Mouse (Mus musculus) heart, embryonic 11.5 days (tissue): ENCODE data around the gene Akr1cl. TPM values are rescaled to one million over a fixed set of nuclear protein-coding genes. Genes with fewer than 3 reads are reported as not detected.

Experiments used
- ATAC-seq: fragments of 200-750 bp; cut with Nextera tagmentation; replicated peaks from 2 replicates; pipeline ENCODE4 v1.8.0; 2017; ENCODE audit warnings: moderate library complexity; ENCODE audit not compliant: insufficient number of reproducible peaks, low FRiP score, low TSS enrichment
- H3K27ac ChIP-seq: fragments of 300-500 bp; sonication (generic); 2 replicates; pipeline ENCODE4 v1.5.1; 2014; ENCODE audit warnings: mild to moderate bottlenecking, low read depth, low read length
- H3K27me3 ChIP-seq: fragments of 300-500 bp; sonication (generic); 2 replicates; pipeline ENCODE4 v1.6.1; 2014; ENCODE audit warnings: mild to moderate bottlenecking, low read length, mixed read lengths; ENCODE audit not compliant: control insufficient read depth, insufficient read depth
- H3K36me3 ChIP-seq: fragments of 300-500 bp; sonication (generic); 2 replicates; pipeline ENCODE4 v1.6.1; 2014; ENCODE audit warnings: mild to moderate bottlenecking, low read length, moderate library complexity, mixed read lengths; ENCODE audit not compliant: control insufficient read depth, insufficient read depth
- H3K4me1 ChIP-seq: fragments of 300-500 bp; sonication (generic); 2 replicates; pipeline ENCODE4 v1.6.1; 2014; ENCODE audit warnings: low read length; ENCODE audit not compliant: control insufficient read depth, insufficient read depth
- H3K4me2 ChIP-seq: fragments of 300-500 bp; sonication (generic); 2 replicates; pipeline ENCODE4 v1.6.1; 2014; ENCODE audit warnings: mild to moderate bottlenecking, moderate library complexity
- H3K4me3 ChIP-seq: fragments of 300-500 bp; sonication (generic); 2 replicates; pipeline ENCODE4 v1.5.1; 2014; ENCODE audit warnings: low read depth, low read length
- H3K9ac ChIP-seq: fragments of 300-500 bp; sonication (generic); 2 replicates; pipeline ENCODE4 v1.6.1; 2014; ENCODE audit warnings: mild to moderate bottlenecking, low read depth, low read length, moderate library complexity
- H3K9me3 ChIP-seq: fragments of 300-500 bp; sonication (generic); replicated peaks from 2 replicates; pipeline ENCODE4 v1.6.1; 2016; ENCODE audit warnings: low read length; ENCODE audit not compliant: control insufficient read depth
- WGBS: fragments of 180-500 bp; shearing (Covaris S2); extraction: QIAGEN DNeasy Blood & Tissue Kit; methylation state at CpG from one replicate; pipeline ENCODE4 v1.1.7; 2014; ENCODE audit not compliant: insufficient replicate concordance; 5-methylcytosine and 5-hydroxymethylcytosine counted together
- polyA plus RNA-seq: library from polyadenylated mRNA; unstranded; fragments of >200 nt; fragmentation: Nextera tagmentation; extraction: Ambion mirVana; gene quantifications from 2 replicates; pipeline ENCODE4 v1.2.1, GENCODE M21; 2014

The Akr1cl gene
- 1.9 and 2.0 TPM in 2 replicates for polyA plus RNA-seq

DNA sequence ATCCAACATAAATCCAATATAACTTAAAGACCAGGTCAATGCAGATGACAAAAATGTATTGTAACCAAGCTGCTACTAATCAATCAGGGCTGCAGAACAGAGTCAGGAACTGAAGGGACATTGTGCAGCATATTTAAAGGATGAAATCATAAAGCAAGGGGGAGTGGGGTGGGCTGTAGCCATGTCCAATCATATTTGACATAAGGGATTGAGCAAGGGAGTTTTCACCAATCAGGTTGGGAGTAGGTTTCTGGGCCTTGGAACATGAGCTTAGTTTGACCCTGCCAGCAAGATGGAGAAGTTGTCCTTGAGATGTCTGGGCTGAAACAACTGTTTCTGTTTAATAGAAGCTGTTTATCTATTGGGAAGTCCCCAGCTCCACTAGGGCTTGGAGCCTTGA lies at the start of gene Akr1cl:
TSS of gene Akr1cl (minus strand) at position 119 of the 400 bp plus-strand sequence.
- no peaks in the 10 kb centered on the region for H3K27me3 ChIP-seq
- H3K4me3 ChIP-seq: no peak within 1 kb of the TSS
- H3K27ac ChIP-seq: no peak within 1 kb of the TSS
- no peak within 1 kb of the TSS for H3K4me2 ChIP-seq
- no peaks in the 10 kb centered on the region for H3K9me3 ChIP-seq
- no peaks in the 10 kb centered on the region for H3K4me1 ChIP-seq
- H3K36me3 ChIP-seq: no peaks in the 10 kb centered on the region
- H3K9ac ChIP-seq: no peak within 1 kb of the TSS
- no peak for ATAC-seq

DNA sequence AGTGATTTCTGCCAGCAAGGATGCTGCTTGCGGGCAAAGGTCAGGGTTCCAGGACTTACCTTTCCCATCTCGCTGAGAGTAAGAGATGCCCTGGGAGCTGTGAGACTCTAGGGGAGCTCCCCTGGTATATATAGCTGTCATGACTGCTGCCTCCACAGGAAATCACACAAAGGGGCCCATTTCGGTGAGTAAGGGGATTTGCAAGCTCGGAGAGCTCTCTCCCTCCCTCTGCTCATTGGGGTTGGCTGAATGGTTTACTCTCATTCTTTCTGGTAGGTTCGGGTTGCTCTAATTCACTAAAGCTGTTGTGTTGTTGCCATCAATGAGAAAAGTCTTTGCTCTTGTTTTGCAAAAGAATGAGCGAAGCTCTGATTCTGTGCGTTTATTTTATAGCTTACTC lies 49.6 kb upstream of the Akr1cl start, which contains the start of gene Crygb:
TSS of gene Crygb (minus strand) at position 101 of the 400 bp plus-strand sequence.
- WGBS: 39% methylated on average over 7 of the region's 7 CpGs
- ATAC-seq: no peak

DNA sequence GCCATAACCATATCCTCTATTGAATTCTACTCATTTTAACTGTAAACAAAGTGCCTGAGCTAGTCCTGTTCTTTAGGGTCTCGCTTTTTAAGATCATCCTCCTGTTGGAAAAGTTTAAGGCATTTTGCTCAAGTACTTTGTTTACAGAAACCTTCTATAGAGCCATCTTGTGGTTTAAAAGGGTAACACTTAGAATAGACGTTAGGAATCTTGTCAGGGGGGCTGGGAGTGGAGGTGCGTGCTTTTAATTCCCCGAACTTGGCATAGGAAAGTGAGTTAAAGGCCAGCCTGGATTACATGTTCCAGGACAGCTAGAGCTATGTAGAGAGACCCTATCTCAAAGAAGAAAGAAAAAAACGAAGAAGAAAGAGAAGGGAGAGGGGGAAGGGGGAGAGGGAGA lies 43.0 kb upstream of the Akr1cl start:
- Histone ChIP-seq H3K27ac (no peak overlapping the region), H3K4me1 (no peaks in the 10 kb centered on the region), H3K36me3 (no peaks in the 10 kb centered on the region), H3K27me3 (no peaks in the 10 kb centered on the region), H3K9ac (no peak overlapping the region), H3K9me3 (0 out of 2 replicates have a peak, but pooled peaks cover 2% of the 10 kb centered on the region), H3K4me3 (no peak overlapping the region), H3K4me2 (no peak overlapping the region)
- no peak for ATAC-seq
- WGBS: 15% methylated on average over 5 of the region's 5 CpGs

More for the DNA sequence above, 49.6 kb upstream of the Akr1cl start, which contains the start of gene Crygb:
- no peaks in the 10 kb centered on the region for H3K27me3 ChIP-seq
- H3K36me3 ChIP-seq: no peaks in the 10 kb centered on the region
- H3K27ac ChIP-seq: no peak within 1 kb of the TSS
- no peak within 1 kb of the TSS for H3K4me3 ChIP-seq
- 0 out of 2 replicates have a peak, but pooled peaks cover 2% of the 10 kb centered on the region for H3K9me3 ChIP-seq
- H3K4me1 ChIP-seq: no peaks in the 10 kb centered on the region
- H3K4me2 ChIP-seq: peak within 1 kb of the TSS; percentile 11; the same call in 1 of the 2 replicates
- no peak within 1 kb of the TSS for H3K9ac ChIP-seq

DNA sequence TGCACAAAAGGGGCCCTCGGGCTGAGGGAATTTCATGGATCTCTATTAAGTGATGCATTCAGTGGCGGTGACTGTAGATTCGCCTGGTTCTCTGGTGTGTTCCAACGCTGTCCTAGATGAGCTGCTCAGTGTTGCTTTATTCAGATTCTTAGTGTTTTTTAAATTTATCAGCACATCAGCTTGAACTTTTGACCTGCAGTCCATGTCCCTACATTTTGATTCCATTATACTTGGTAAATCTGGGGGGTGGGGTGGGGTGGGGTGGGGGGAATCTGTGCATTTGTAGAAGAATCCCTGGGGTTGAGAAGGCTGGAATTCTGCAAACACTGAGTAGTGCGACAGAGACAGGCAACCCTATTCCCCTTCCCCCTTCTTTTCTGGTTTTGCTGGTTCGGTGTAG lies 41.0 kb upstream of the Akr1cl start, which contains the start of gene Crygc:
TSS of gene Crygc (minus strand) at position 101 of the 400 bp plus-strand sequence.
- H3K9ac ChIP-seq: no peak within 1 kb of the TSS
- no peak for ATAC-seq
- H3K4me2 ChIP-seq: no peak within 1 kb of the TSS
- 58% methylated on average over 6 of the region's 6 CpGs for WGBS
- no peaks in the 10 kb centered on the region for H3K4me1 ChIP-seq
- no peaks in the 10 kb centered on the region for H3K27me3 ChIP-seq
- H3K4me3 ChIP-seq: no peak within 1 kb of the TSS
- no peaks in the 10 kb centered on the region for H3K36me3 ChIP-seq
- H3K9me3 ChIP-seq: 0 out of 2 replicates have a peak, but pooled peaks cover 2% of the 10 kb centered on the region
- no peak within 1 kb of the TSS for H3K27ac ChIP-seq

DNA sequence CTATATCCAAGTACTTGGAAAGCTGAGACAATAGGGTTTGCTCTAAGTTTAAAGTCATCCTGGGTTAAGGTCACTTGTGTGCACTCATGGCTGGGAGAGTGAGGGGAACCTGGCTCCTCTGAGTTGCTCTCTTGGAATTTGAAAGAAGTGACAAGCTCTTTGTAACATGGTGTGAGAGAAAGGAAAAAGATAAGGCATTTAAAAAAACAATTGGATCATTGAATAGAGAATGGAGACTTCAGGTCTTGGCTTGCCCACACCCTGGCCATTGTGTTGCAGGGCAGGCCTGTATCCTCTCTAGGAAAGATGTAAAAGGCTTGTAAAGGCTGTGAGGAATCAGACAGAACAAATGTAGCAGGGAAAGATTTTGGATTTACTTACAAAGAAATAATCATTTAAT lies 35.3 kb upstream of the Akr1cl start:
- Histone ChIP-seq H3K4me3 (no peak overlapping the region), H3K27me3 (no peaks in the 10 kb centered on the region), H3K9ac (no peak overlapping the region), H3K27ac (no peak overlapping the region), H3K4me1 (no peaks in the 10 kb centered on the region), H3K9me3 (no peaks in the 10 kb centered on the region), H3K36me3 (no peaks in the 10 kb centered on the region), H3K4me2 (no peak overlapping the region)
- ATAC-seq: no peak

DNA sequence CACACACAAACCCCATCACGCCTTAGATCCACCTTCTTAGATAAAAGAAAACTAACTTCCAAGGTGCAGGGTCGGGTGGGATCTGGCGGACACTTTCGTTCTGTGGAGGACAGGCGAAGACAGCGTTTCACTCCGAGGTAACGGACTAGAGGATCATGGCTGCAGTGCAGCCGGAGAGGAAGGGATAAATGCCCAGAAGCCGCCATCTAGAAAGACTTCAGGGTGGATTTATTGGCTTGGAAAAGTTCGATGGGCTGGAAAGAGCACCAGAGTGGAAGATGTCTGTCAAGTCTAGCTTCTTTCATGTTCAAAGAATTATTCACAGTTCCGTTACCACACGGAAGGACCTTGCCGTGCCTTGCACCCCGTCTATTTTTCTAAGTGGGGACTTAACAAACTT lies 31.6 kb upstream of the Akr1cl start:
- 86% methylated on average over 15 of the region's 15 CpGs for WGBS
- no peak overlapping the region for H3K9ac ChIP-seq

DNA sequence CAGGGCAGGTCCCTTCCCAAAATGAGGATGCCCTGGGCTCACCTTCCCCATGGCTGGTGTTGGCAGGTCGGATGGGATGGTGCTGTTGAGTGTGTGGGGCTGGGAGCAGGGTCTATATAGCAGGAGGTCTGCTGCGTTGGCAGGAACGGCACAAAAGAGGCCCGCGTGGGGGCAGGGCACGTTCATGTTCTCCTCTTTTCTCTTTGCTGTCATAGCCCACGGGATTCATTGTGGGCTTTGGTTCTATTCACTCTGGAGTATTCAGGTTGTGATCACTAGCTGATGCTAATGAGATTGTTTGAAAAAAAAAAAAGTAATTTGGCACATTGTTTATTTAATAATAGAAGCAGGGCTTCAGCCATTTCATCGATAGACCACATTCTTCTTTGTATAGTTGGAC lies 30.8 kb upstream of the Akr1cl start, which contains the start of gene Crygd:
TSS of gene Crygd (minus strand) at position 101 of the 400 bp plus-strand sequence.
- WGBS: 82% methylated on average over 8 of the region's 8 CpGs
- no peak within 1 kb of the TSS for H3K4me2 ChIP-seq
- no peaks in the 10 kb centered on the region for H3K4me1 ChIP-seq
- H3K27ac ChIP-seq: no peak within 1 kb of the TSS
- no peak within 1 kb of the TSS for H3K9ac ChIP-seq
- H3K9me3 ChIP-seq: no peaks in the 10 kb centered on the region
- H3K36me3 ChIP-seq: no peaks in the 10 kb centered on the region
- ATAC-seq: no peak
- no peaks in the 10 kb centered on the region for H3K27me3 ChIP-seq
- H3K4me3 ChIP-seq: no peak within 1 kb of the TSS

More for the DNA sequence above, 31.6 kb upstream of the Akr1cl start:
- Histone ChIP-seq H3K4me1 (no peaks in the 10 kb centered on the region), H3K4me3 (no peak overlapping the region), H3K27me3 (no peaks in the 10 kb centered on the region), H3K36me3 (no peaks in the 10 kb centered on the region), H3K4me2 (no peak overlapping the region), H3K27ac (no peak overlapping the region), H3K9me3 (no peaks in the 10 kb centered on the region)
- no peak for ATAC-seq

DNA sequence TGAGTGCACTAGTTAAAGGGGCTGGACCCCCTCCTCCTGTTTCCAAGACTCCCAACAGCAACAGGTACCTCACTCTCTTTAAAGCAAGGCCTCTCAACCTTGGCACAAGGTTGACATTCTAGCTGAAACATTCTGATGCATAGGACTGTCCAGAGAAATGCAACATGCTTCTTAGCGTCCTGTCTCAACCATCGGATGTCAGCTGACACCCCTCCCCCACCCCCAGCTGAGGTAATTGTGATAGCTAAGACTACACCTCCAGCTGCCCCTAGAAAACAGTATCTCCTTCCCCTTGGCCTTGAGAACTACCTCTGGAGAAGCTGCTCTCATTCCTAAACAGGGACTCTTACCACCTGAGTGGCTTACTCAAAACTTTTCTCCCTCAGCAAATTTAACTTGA lies 19.6 kb upstream of the Akr1cl start:
- no peak overlapping the region for H3K27ac ChIP-seq
- H3K4me2 ChIP-seq: no peak overlapping the region
- WGBS: 16% methylated on average over 2 of the region's 2 CpGs
- no peaks in the 10 kb centered on the region for H3K36me3 ChIP-seq
- H3K9me3 ChIP-seq: no peaks in the 10 kb centered on the region
- no peak for ATAC-seq
- H3K4me3 ChIP-seq: no peak overlapping the region
- H3K9ac ChIP-seq: no peak overlapping the region
- H3K27me3 ChIP-seq: no peaks in the 10 kb centered on the region
- H3K4me1 ChIP-seq: 0 out of 2 replicates have a peak, but pooled peaks cover 7% of the 10 kb centered on the region

DNA sequence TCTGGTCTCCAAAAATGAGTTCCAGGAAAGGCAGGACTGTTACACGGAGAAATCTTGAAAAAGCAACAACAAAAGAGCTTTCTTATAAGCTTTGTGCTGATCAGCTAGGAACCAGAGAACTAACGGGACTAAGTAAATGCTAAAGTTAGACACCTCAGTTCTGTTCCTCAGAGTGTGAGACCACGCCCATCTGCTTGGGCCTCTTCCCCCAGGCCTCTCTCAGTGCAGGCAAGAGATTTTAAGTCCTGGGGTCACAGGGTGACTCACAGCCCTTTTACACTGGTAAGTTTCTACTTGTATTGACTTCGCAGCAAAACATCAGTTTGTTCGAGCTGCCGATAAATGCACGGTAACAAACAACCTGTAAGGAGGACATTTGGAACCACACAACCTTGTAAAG lies 19.1 kb upstream of the Akr1cl start:
- H3K4me1 ChIP-seq: 0 out of 2 replicates have a peak, but pooled peaks cover 7% of the 10 kb centered on the region
- ATAC-seq: no peak
- no peak overlapping the region for H3K4me2 ChIP-seq
- no peaks in the 10 kb centered on the region for H3K27me3 ChIP-seq
- H3K36me3 ChIP-seq: no peaks in the 10 kb centered on the region
- no peak overlapping the region for H3K27ac ChIP-seq
- H3K4me3 ChIP-seq: no peak overlapping the region
- no peaks in the 10 kb centered on the region for H3K9me3 ChIP-seq
- H3K9ac ChIP-seq: no peak overlapping the region
- WGBS: 66% methylated on average over 7 of the region's 7 CpGs
